Mouse (Mus musculus) adrenal gland, adult (tissue): Measurements from ENCODE around the gene Galnt9.
A peak's percentile ranks its signal among the peaks of the same experiment; 100 is the strongest.

Source experiments
- DNase-seq, 2 experiments: peaks; one replicate each; pipeline ENCODE4 v3.0.0; 2022 to 2023; ENCODE audit warnings: low spot score in 1 of 2; ENCODE audit not compliant: inconsistent age in 2 of 2

The Galnt9 gene

DNA sequence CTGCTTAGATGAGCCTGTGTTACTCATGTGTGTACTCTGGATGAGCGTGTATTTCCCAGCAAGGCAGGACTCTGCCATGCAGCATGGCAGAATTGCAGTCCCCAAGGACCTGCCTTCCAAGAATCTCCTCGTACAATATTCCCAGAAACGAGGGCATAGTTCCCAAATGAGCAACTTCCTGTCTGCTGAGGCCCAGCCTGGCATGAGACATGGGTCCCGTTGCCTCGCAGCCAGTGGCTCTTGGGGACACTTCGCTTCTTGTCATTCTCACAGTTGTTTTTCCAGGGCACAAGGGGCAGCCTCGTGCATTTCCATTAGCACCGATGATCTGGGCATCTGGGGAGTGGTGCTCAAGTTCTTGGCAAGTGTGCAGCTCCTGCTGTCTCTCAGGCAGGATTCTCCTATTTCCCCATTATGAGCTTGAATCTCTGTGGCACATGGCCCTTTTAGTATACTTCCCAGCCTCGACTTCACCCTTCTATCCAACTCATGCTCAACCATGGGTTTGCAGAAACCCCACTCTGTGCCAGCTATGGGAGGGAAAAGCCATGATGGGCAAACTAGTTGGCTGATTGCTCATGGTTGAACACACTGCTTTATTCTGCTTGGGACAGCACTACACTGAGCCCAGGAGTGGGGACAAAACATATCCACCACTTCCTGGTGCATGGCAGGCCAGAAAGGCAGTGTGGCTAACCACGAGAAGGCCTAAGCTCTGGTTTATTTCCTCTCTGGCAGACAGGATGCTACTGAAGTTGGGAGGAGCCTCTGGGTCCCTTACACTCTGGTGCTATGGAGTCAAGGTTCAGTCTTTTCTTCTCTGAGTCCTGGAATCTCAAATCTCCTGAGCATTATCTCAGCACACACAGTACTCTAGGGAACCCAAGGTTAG lies 38.7 kb downstream of the Galnt9 start:
- DNase-seq, result peak in 1 of 2 experiments; percentile 56

- DNase-seq, result no peak
Measured at GRCm38 (mm10) chr5:110587467-110587866, 43.3 kb downstream of the Galnt9 start.

DNA sequence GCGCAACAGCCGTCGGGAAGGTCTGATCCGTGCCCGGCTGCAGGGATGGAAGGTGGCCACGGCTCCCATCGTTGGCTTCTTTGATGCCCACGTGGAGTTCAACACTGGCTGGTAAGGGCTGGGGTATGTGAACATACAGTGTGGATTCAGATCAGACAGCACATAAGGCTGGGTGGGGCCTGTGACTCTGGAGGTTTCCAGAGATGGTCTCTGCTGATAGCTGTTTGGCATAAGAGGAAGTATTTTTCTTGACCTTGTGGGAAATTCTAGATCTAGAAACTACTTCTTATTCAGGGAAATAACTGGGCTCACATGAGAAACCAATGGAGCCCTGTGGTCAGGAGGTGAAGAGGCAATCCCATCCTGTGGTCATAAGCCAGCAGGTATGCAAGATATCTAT lies 45.7 kb downstream of the Galnt9 start:
- no peak for DNase-seq

- no peak for DNase-seq
Measured at GRCm38 (mm10) chr5:110594465-110594864, 50.3 kb downstream of the Galnt9 start.

DNA sequence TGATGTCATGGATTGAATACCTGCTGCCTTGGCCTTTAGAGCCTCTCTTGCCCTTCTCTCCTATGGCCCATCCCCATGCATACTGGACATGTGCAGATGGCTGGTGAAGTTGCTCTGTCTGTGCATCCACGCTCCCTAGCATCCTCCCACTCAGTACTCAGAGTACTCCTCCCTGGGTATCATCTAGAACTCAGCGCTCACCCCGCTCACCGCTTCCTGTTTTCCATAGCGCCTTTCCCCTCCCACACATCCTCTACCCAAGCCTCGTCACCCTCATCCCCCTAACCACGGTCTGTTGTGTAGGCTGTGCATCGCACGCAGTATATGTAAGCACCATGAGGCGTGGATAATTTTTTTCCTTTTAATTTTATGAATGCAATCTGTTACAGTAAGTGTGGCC lies 51.2 kb downstream of the Galnt9 start:
- DNase-seq, result no peak

DNA sequence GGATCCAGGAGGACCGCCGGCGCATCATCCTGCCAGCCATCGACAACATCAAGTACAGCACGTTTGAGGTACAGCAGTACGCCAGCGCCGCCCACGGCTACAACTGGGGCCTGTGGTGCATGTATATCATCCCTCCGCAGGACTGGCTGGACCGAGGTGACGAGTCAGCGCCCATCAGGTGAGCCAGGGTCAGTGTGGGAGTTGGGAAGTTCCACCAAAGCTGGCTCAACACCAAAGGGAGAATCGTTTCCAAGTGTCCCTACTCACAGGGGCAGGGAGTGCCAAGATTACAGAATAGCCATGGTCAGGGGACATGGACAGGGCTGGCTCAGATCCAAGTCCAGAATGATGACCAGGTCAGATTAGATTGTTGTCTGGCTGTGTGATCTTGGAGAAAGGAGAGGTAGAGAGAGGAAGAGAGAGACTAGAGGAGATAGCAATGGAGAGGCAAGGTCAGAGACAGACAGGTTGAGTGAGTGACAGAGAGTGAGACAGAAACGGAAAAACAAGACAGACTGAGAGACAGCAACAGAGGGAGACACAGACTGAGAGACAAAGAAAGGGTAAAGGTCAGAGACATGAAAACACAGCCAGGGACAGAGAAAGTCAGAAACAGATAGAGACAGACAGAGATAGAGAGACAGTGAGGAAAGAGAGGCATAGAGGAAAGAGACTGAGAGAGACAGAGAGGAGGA lies 52.1 kb downstream of the Galnt9 start:
- DNase-seq, result no peak

GRCm38 (mm10) chr5:110597502-110597901 lies 53.3 kb downstream of the Galnt9 start:
- no peak for DNase-seq

DNA sequence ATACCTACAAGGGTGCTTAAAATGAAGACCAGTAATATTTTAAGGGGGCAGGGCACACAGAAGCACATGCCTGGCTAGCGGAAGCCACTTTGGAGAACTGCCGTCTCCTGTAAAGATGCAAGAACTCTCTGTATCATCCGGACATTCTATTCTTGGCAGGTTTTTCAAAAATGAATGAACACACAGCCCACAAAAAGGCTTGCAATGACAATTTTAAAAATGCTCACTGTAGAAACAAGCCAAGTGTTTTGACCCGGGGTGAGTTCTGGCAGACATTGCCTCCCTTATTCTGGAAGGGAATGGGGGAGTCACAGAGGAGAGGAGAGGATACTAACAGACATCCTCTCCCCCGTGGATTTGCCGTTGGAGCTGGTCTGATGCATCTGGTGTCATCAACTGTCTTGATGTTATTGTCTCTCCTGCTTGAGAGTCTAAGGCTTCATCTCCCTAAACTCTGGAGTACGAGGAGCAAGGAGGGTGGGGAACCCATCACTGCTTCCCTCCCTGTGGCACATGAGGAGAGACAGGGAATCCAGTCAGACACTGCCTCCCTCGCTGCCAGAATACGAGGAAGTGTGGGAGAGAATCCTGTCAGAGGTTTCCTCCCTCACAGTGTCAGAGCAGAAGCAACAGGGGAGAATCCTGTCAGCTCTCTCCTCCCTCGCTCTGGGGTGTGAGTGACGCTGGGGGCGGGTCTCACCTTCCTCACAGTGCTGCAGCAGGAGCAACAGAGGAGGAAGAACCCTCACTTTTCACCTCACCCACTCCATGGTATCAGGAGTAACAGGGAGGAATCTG lies 54.3 kb downstream of the Galnt9 start:
- DNase-seq, result peak in 1 of 2 experiments; percentile 28

DNA sequence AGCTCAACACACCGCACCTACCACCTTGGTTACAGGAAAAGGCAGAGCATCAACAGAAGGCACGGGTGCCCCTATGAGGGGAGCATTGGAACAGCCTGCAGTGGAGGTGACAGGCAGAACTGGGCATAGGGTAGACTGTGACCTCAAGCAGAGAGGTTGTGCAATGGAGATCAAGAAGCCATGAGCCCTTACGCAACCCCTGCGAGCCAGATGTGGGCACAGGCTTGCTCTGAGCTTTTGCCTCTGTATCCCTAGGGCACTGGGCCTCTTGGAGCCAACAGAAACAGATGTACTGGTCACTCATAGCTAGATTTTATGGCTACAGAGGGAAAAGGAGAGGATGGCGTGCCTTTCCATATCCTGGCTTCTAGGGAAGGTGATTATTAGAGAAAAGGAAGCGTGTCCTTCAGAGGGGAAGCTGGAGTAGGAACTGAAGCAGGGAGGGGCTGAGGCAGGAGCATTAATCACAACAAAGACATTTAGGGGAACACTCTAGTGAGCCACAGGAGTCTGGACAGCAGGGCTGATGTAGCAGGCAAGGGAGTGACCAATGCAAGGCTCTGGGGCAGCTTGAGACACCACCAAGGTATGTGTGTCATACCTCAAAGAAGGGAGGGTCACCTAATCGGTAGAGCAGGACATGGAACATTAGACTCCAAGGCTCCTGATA lies 59.0 kb downstream of the Galnt9 start:
- DNase-seq, result peak in 1 of 2 experiments; percentile 57

DNA sequence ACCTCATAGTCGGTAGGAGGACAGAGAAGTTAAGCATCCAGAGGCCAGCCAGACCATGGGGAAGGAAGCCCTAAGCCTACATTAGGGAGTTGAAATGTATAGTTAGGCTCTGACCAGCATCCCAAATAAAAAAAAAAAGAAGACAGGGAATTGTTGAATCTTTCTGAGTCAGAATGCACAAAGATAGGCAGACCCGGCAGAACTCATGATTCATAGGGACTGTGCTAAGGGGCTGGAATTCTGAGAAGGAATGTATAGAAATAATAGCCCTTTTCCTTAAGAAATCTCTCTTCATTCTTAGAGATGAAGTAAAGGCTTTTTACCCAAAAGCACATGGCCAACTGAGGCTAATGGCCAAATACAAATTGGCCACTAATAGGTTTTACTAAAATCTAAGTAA lies 60.2 kb downstream of the Galnt9 start:
- DNase-seq, result no peak

GRCm38 (mm10) chr5:110605531-110606221 lies 61.5 kb downstream of the Galnt9 start:
- no peak for DNase-seq

DNA sequence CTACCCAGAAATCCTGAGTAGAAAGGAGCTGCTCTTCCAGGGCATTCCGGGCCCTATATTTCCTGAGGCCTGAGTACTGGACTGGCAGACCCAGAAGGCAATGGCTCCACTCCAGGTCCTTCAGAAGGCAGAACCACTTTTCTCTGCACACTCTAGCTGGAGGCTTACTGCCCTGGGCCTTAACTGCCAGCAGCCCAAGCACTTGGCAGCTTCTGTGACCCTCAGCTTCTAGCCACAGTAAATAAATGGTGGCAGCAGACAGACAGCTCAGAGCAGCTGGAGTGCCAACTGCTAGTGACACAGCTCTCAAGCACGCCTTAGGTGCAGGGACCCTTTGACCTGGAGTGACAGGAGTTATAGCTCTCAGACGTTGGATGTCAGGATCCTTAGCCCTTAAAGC lies 63.6 kb downstream of the Galnt9 start:
- no peak for DNase-seq

DNA sequence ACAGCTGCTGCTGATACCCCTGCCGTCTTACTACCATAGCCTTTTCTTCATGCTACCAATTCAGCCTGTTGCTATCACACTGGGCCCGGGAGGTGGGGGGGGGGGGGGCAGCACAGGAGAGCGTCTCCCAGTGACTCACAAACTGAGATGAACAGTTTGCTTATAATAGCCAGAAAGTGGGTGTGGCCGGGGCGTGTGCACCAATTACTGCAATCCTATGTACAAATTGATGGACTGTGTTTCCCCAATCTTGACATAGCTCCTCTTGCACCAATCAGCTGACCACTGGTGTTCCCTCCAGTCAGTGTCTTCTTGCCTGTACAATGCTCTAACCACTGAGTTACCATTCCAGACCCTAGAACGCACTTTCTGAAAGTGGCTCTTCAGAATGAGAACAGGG lies 64.2 kb downstream of the Galnt9 start:
- DNase-seq, result no peak

DNA sequence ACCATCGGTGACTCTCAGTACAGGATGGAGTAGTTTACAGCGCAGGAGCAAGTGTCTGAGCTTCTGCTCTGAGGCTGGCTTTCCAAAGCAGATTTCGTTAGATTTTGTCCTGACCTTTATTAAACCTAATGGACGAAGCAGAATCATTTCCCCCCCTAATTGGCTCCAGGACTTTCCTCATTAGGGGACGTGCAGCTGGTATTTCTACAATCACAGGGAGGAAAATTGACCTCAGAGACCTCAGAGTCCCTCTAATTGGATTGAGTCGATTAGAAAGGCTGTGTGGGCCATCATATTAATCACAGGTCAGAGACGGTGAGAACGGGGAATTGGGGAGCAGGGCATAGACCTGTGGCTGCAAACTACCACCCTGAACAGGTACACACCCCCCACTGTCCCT lies 64.8 kb downstream of the Galnt9 start:
- DNase-seq, result no peak

DNA sequence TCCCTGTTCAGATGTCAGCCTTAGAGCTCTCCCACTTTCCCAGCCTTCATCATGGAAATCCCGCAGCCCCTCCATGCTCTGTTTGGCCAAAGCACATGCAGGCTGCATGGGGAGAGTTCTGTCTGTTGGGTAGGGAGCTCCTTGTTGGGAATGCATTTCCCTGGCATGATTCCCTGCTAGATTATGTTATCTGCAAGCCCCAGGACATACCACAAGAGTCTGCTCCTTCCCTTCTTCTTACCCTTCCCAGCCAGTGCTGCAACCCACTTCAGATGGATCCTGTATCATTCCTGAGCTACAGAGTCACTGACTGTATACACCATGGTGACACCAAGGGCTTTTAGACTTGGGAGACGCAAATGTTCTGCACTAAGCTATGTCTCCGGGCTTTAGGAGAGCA lies 65.3 kb downstream of the Galnt9 start:
- DNase-seq, result no peak

GRCm38 (mm10) chr5:110609868-110610267 lies 65.7 kb downstream of the Galnt9 start:
- no peak for DNase-seq

GRCm38 (mm10) chr5:110610484-110610883 lies 66.3 kb downstream of the Galnt9 start:
- no peak for DNase-seq

- DNase-seq, result no peak
Measured at GRCm38 (mm10) chr5:110611435-110612158, 67.4 kb downstream of the Galnt9 start.

DNA sequence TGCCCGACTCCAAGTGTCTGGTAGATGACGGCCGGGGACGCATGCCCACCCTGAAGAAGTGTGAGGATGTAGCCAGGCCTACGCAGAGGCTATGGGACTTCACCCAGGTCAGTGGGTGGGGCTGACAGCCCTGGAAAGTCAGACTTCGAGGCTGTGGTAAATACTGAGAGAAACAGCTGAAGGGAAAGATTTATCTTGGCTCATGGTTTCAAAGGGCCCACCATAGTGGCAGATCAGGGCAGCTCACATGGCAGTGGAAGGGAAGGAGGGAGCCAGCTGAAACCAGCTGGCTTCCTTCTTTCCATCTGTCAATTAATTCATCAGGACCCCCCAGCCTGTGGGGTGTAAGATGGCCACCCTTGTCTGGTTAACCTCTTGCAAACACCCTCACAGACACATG lies 75.1 kb downstream of the Galnt9 start:
- no peak for DNase-seq

GRCm38 (mm10) chr5:110624319-110624718 lies 80.2 kb downstream of the Galnt9 start:
- DNase-seq, result no peak
